Mouse (Mus musculus): ENCODE data around the gene Hcn1.

Hcn1 gene

DNA sequence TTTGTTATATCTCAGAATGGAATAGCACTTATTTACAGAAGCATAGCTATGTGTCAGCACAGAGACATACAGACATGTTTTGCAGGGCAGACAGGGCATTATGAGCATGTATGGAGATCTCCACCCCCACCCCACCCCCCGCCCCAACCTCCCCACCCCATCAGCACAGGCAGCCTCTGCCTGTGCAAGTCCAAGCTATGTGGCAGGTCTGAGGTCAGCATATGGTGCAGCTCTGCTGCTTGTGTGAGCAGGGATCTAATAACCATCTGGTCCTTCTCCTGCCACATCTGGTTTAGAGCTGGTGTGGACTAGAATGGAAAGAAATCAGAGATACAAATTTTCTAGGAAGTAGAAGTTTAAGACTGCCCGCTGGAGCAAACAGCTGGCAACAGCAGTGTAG is 424.4 kb downstream of the Hcn1 start:
- DNase-seq (ENCODE audit: low spot score in 2 of 2): no peak

DNA sequence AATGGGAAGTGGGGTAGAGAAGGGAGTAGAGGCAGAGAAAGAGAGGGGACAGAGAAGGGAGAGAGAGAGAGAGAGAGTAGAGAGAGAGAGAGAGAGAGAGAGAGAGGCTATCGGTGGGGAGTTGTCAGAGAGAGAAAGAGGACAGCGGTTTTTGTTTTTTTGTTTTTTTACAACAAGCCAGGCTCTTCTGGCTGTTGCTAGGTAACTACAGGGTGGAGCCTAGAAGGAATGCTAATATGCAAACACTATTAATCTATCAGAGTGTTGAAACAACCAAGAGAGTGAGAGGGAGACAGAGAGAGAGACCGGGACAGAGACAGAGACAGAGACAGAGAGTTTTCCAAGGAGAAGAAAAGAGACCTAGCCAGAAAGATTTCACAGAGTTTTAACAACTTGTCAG is 425.7 kb downstream of the Hcn1 start:
- DNase-seq (ENCODE audit: low spot score in 2 of 2): no peak

GRCm38 (mm10) chr13:118028662-118029061 is 426.5 kb downstream of the Hcn1 start:
- DNase-seq (ENCODE audit: low spot score in 2 of 2): no peak

DNA sequence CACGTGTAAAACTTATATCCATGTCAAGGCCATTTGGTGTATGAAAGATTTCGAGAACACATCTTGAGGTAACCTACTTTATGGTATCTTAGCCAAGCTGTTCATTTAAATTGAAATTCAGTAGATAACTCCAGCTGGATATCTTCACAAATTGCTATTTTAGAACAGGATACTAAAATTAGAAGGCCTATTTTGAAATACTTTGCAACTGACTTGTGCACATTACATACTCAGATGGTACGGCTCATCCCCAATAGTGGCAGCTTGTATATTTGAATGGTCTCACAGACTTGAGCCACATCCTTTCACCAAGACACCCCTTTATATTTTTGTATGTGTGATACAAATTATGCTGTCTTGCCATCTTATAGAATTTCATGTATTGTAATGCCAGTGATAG is 427.5 kb downstream of the Hcn1 start:
- no peak for DNase-seq (ENCODE audit: low spot score in 2 of 2)

DNA sequence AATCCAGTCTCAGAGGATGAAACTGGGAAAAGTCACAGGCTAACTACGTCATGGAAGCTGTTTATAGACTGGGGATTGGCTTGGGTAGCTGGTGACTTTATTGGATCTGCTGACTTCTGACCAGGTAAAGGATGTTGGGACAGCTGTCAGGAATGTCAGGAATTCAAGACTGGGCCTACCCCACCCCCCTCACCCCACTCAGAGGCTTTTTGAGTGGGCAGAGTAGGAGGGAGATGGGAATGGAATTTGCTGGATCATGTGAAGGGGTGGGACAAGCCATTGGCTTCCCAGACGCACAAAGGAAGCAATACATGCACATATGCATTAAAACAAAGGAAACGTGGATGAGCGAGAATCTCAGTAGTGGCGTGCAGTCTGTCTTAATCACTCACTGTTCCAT is 433.5 kb downstream of the Hcn1 start:
- DNase-seq (ENCODE audit: low spot score in 2 of 2): no peak

Measured in spleen, postnatal 4 days (tissue).